Mouse (Mus musculus): ENCODE measurements around the gene Rasgrp4. TPM values are rescaled to one million over a fixed set of nuclear protein-coding genes. Genes with fewer than 3 reads are reported as not detected.

Gene Rasgrp4
- polyA plus RNA-seq, 1 experiment from 2014 or later: 0.70 TPM

DNA sequence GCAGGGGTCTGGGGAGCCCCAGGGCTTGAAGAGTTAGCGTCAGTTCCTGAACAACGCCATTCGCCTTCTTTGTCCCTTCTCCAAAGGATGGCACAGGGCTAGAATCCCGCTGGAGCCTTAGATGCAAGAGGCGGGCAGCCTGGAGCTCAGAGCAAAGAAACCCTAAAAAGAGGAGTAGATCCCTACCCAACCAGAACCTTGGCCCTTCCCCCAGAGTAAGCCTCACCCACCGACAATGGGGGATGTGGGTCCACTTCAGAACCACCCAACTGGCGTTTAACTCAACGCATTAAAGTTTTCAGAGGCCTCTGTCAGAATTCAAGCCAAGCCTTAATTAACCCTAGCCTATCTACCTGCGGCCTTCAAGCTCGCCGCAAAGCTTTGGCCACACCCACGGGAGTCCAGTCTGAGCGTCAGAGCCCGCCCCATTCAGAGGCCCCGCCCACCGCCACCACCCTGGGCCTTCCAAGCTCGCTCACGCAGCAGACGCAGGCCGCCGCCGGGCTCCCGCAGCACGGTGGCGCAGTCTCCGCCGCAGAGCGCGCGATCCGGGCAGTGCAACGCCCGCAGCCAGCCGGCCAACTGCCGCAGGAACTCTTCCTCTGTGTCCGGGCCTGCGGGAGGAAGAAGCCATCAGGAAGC, 20.7 kb downstream of the Rasgrp4 start:
- peak overlapping the region; percentile 79 for H3K4me3 ChIP-seq
- H3K9me3 ChIP-seq (replicated peaks): no peaks in the 10 kb centered on the region
- peaks cover 9% of the 10 kb centered on the region for H3K36me3 ChIP-seq
- peaks cover 23% of the 10 kb centered on the region for H3K4me1 ChIP-seq
- peaks cover 37% of the 10 kb centered on the region for H3K27me3 ChIP-seq (ENCODE audit: low read depth, poor library complexity, severe bottlenecking)
- WGBS: 8% methylated on average over 29 of the region's 37 CpGs
- H3K27ac ChIP-seq: peak overlapping the region; percentile 84
- DNase-seq (ENCODE audit: low spot score): peak; percentile 87

DNA sequence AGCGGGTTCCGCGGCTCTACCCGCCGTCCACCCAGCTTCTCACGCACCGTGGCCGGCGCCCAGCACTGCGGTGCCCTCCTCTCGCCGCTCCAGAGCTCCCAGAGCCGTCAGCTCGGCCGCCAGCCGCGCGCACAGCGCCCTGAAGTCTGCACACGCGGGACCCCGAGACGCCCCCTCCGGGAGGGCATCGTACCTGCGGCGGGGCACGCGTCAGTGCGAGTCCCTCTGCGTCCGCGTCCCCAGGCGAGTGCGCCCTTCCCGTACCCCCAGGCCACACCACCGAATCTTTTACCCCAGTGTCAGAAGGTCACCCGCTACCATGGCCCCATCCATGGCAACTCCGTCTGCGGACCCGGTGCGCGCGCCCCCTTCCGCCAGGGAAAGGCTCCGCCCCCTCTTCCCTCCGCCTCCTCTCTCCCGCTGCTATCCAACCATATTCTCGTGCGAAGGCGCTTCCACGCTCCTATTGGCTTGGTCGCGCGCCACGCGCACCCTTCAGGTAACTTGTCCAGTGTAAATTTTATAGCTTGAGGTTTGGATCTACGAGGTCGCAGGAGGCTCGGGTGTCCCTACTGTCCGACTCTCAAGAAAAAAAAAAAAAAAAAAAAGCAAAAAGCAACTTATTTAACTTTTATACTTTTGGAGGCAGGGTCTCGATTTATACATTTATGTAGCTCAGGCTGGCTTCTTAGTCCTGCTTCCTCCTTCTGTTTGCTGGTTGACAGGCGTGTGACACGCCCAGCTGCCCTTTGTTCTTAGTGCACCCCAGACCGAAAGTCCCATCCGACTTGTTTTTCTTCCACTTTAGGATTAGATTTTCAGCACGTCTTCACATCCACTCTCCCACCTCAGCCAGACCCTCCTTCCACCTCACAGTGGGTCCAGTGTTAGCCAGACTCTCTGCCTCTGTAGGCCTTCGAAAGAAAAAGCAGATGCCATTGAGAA, 21.5 kb downstream of the Rasgrp4 start, which contains the start of gene Fam98c:
Fam98c (minus strand) TSS at position 397 of the 945 bp plus-strand sequence.
- Histone ChIP-seq H3K36me3 (peaks cover 13% of the 10 kb centered on the region), H3K4me1 (peaks cover 23% of the 10 kb centered on the region), H3K27ac (peak within 1 kb of the TSS; percentile 84), H3K9me3 (replicated peaks) (no peaks in the 10 kb centered on the region), H3K4me3 (peak within 1 kb of the TSS; percentile 79), H3K27me3 (ENCODE audit: low read depth, poor library complexity, severe bottlenecking) (peaks cover 43% of the 10 kb centered on the region)
- peak; percentile 86 for DNase-seq (ENCODE audit: low spot score)
- 3% methylated on average over 68 of the region's 68 CpGs for WGBS

- Histone ChIP-seq H3K4me1 (peaks cover 34% of the 10 kb centered on the region), H3K27ac (no peak overlapping the region), H3K36me3 (peaks cover 23% of the 10 kb centered on the region), H3K9me3 (replicated peaks) (no peaks in the 10 kb centered on the region), H3K27me3 (ENCODE audit: low read depth, poor library complexity, severe bottlenecking) (peaks cover 49% of the 10 kb centered on the region), H3K4me3 (no peak overlapping the region)
- 3% methylated on average over 5 of the region's 5 CpGs for WGBS
- DNase-seq (ENCODE audit: low spot score): no peak
Measured at GRCm38 (mm10) chr7:29158264-29158663, 23.6 kb downstream of the Rasgrp4 start.

- 76% methylated on average over 5 of the region's 5 CpGs for WGBS
- peaks cover 20% of the 10 kb centered on the region for H3K36me3 ChIP-seq
- DNase-seq (ENCODE audit: low spot score): no peak
- peaks cover 53% of the 10 kb centered on the region for H3K27me3 ChIP-seq (ENCODE audit: low read depth, poor library complexity, severe bottlenecking)
- H3K4me3 ChIP-seq: no peak overlapping the region
- peaks cover 12% of the 10 kb centered on the region for H3K4me1 ChIP-seq
- no peaks in the 10 kb centered on the region for H3K9me3 ChIP-seq (replicated peaks)
- no peak overlapping the region for H3K27ac ChIP-seq
Measured at GRCm38 (mm10) chr7:29162294-29162693, 27.6 kb downstream of the Rasgrp4 start.

DNA sequence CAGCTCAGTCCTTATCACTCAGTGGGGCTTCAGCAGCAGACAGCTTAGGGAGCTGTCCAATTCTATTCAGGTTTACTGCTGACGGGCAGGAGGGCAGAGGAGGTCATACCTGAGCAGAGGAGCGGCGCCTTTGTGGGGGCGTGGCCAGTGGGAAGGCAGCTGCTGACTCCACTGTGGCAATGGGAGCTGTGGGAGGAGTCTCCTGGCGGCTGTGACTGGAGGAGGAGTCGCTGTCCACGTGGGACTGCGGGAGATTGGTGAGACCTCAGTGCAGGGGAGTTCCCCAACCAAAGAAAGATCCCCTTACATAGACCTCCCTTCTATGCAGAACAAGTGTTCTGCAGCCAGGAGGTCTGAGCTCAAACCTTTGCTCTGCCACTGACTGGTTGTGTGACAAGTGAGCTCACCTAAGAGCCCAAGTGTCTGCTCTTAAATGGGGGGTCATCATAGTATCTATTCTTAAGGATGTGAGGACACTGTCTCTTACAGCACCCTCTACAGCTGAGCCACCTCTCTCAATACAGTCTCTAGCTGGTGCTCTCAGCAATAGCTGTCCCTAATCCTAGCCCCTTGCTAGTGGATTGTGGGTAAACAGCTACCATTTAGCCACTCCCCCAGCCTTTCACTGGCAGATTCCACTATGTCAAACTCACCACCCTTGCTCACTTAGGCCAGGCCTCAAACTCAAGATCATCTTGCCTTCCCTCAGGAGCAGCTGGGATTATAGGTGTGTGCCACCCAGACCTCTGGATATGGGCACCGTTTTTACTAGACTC, 28.3 kb downstream of the Rasgrp4 start:
- H3K4me3 ChIP-seq: no peak overlapping the region
- H3K36me3 ChIP-seq: peaks cover 20% of the 10 kb centered on the region
- 11% methylated on average over 9 of the region's 9 CpGs for WGBS
- peak; percentile 46 for DNase-seq (ENCODE audit: low spot score)
- H3K4me1 ChIP-seq: peaks cover 17% of the 10 kb centered on the region
- peaks cover 53% of the 10 kb centered on the region for H3K27me3 ChIP-seq (ENCODE audit: low read depth, poor library complexity, severe bottlenecking)
- H3K27ac ChIP-seq: no peak overlapping the region
- no peaks in the 10 kb centered on the region for H3K9me3 ChIP-seq (replicated peaks)

- WGBS: 10% methylated on average over 19 of the region's 19 CpGs
- Histone ChIP-seq H3K4me1 (peaks cover 59% of the 10 kb centered on the region), H3K9me3 (replicated peaks) (no peaks in the 10 kb centered on the region), H3K36me3 (peaks cover 10% of the 10 kb centered on the region), H3K27ac (0 out of 2 replicates have a peak overlapping the region, but pooled peaks have one; percentile 51), H3K27me3 (ENCODE audit: low read depth, poor library complexity, severe bottlenecking) (peaks cover 53% of the 10 kb centered on the region), H3K4me3 (peak overlapping the region; percentile 85; the same call in 1 of the 2 replicates)
- DNase-seq (ENCODE audit: low spot score): no peak
Measured at GRCm38 (mm10) chr7:29167656-29168055, 33.0 kb downstream of the Rasgrp4 start.

- Histone ChIP-seq H3K27me3 (ENCODE audit: low read depth, poor library complexity, severe bottlenecking) (peaks cover 59% of the 10 kb centered on the region), H3K36me3 (peaks cover 15% of the 10 kb centered on the region), H3K4me1 (peaks cover 55% of the 10 kb centered on the region), H3K27ac (peak overlapping the region; percentile 88), H3K9me3 (replicated peaks) (no peaks in the 10 kb centered on the region), H3K4me3 (peak overlapping the region; percentile 85)
- WGBS: 4% methylated on average over 10 of the region's 10 CpGs
- DNase-seq (ENCODE audit: low spot score): no peak
Measured at GRCm38 (mm10) chr7:29168121-29168695, 33.6 kb downstream of the Rasgrp4 start.

- H3K4me3 ChIP-seq: peak overlapping the region; percentile 85
- peak; percentile 59 for DNase-seq (ENCODE audit: low spot score)
- peaks cover 21% of the 10 kb centered on the region for H3K36me3 ChIP-seq
- peaks cover 53% of the 10 kb centered on the region for H3K4me1 ChIP-seq
- peak overlapping the region; percentile 88 for H3K27ac ChIP-seq
- H3K27me3 ChIP-seq (ENCODE audit: low read depth, poor library complexity, severe bottlenecking): peaks cover 65% of the 10 kb centered on the region
- H3K9me3 ChIP-seq (replicated peaks): no peaks in the 10 kb centered on the region
- under 1% methylated on average over 14 of the region's 14 CpGs for WGBS
Measured at GRCm38 (mm10) chr7:29168791-29169230, 34.2 kb downstream of the Rasgrp4 start.

DNA sequence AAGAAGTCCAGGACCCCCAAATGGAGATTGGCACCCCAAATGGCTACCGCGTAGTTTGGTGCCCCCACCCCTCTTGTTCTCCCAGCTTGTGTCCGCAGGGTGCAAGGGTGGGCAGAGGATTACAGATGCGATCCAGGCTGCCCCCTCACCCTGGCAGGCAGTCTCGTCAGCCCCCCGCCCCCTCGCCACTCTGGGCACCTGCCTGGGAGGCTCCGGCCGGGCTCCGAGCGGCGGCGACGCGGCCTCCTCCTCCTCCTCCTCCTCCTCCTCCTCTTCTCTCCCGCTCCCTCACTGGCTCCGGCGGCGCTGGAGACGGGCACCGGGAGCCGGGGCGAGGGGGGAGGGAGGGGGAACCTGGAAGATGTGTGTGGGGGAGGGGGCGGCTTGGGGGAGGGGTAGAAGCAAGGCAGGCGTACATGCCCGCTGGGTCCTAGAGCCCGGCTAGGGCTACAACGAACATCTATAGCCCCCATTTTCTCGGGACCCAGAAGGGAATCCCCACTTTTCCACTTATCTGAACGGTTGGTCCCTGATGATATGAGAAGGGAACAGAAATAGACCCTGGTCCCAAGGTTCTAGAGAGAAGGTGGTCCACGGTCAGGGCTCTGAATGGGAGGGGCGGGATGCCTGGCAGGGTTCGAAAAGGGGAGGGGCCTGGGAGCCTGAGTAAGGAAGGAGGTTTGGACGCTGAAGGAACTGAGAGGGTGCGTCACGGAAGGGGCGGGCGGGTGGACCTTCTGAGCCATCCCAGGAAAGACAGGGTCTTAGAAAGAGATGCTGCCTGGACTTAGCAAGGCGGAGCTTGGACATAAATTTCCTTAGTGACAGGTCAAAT, 34.8 kb downstream of the Rasgrp4 start:
- Histone ChIP-seq H3K27me3 (ENCODE audit: low read depth, poor library complexity, severe bottlenecking) (peaks cover 71% of the 10 kb centered on the region), H3K9me3 (replicated peaks) (no peaks in the 10 kb centered on the region), H3K27ac (peak overlapping the region; percentile 88), H3K36me3 (peaks cover 27% of the 10 kb centered on the region), H3K4me3 (peak overlapping the region; percentile 85), H3K4me1 (peaks cover 53% of the 10 kb centered on the region)
- DNase-seq (ENCODE audit: low spot score): peak; percentile 87
- 1% methylated on average over 24 of the region's 39 CpGs for WGBS

- under 1% methylated on average over 30 of the region's 30 CpGs for WGBS
- H3K9me3 ChIP-seq (replicated peaks): no peaks in the 10 kb centered on the region
- DNase-seq (ENCODE audit: low spot score): peak; percentile 60
- peak within 1 kb of the TSS; percentile 85 for H3K4me3 ChIP-seq
- H3K27me3 ChIP-seq (ENCODE audit: low read depth, poor library complexity, severe bottlenecking): peaks cover 78% of the 10 kb centered on the region
- peak within 1 kb of the TSS; percentile 88 for H3K27ac ChIP-seq
- H3K36me3 ChIP-seq: peaks cover 32% of the 10 kb centered on the region
- peaks cover 53% of the 10 kb centered on the region for H3K4me1 ChIP-seq
Measured at GRCm38 (mm10) chr7:29170066-29170754, 35.6 kb downstream of the Rasgrp4 start, which contains the start of the genes Ggn and Spred3. Ggn (plus strand) TSS chr7:29170210. Spred3 (minus strand) TSS chr7:29170411.
